Mouse (Mus musculus): ENCODE results near the gene Rgma. TPM values are rescaled to one million over a fixed set of nuclear protein-coding genes. Genes with fewer than 3 reads are reported as not detected.

The Rgma gene
- polyA plus RNA-seq, 1 experiment from 2014 or later = 3.2 TPM

DNA sequence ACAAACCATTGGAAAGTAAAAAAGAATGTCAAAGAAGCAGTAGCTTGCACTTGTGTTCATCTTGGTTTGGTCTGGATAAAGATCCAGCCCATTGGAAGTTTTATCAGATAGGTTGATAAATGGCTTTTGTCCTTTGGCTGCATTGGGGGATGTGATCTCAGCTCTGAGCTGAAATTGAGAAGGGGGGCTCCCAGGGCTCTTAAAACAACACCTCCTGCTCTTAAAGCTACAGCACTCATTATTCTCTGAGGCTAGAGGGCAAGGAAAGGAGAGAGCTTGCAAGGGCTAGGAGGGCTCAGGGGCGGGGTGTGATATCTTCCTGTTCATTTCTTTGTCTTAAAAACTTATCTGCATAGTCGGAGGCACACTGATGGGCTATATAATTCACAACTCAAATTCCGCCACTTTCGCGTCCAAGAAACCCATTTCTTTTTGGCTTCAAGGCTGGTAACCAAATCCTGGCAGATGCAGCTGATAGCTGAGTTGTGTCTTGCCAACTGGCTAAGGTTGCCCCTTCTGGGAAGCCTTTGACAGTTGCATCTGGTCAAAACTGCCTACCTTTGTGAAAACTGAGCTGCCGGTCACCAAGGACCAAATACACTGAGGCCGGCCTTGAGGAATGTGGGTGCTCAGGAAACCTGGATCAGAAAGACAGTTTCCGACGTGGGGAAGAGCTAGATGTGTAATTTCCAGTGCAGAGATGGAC, 18.2 kb downstream of the Rgma start:
- Histone ChIP-seq H3K4me3 (ENCODE audit: control insufficient read depth in 1 of 2, insufficient read depth in 1 of 2, low read depth in 1 of 2, low read length in 2 of 2) (peak overlapping the region in 1 of 2 experiments; percentile 70; a peak in 1 of 4 replicates), H3K9me3 (ENCODE audit: control insufficient read depth, low read length) (no peaks in the 10 kb centered on the region), H3K4me1 (ENCODE audit: control insufficient read depth in 2 of 2, insufficient read depth in 2 of 2, low read length in 2 of 2) (peaks cover 15 to 25% of the 10 kb centered on the region in 2 experiments), H3K36me3 (ENCODE audit: control insufficient read depth, insufficient read depth, low read length) (no peaks in the 10 kb centered on the region), H3K27me3 (ENCODE audit: control insufficient read depth, insufficient read depth, low read length) (peaks cover 48% of the 10 kb centered on the region), H3K4me2 (ENCODE audit: low read length) (peak overlapping the region; percentile 100), H3K27ac (replicated peaks in 1 of 2; ENCODE audit: control insufficient read depth in 1 of 2, insufficient read depth in 1 of 2, low read depth in 2 of 2, low read length in 2 of 2) (no peak overlapping the region), H3K9ac (ENCODE audit: low read length) (no peak overlapping the region)
- no peak for ATAC-seq (ENCODE audit: insufficient number of reproducible peaks, insufficient read depth, low FRiP score, low read depth)
- WGBS = 55% methylated on average over 9 of the region's 9 CpGs

DNA sequence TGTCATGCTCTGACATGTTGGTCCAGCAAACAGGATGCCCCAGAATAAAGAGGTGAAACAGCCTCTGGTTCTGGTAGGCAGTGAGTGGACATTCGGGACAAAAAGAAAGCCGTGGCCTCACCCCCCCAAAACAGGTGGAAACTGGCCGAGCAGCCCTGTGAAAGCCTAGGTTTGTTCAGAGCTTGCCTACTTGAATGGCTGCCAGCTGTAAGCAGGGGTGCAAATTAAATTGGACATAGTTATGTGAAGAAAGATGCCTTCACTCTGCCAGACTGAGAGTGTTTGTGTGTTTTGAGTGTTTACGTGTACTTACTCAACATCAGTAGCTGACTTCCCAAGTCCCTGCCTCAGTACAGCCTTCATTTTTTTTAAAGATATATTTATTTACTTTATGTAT, 18.7 kb downstream of the Rgma start:
- Histone ChIP-seq H3K4me2 (ENCODE audit: low read length) (no peak overlapping the region), H3K27me3 (ENCODE audit: control insufficient read depth, insufficient read depth, low read length) (peaks cover 49% of the 10 kb centered on the region), H3K4me3 (ENCODE audit: control insufficient read depth in 1 of 2, insufficient read depth in 1 of 2, low read depth in 1 of 2, low read length in 2 of 2) (no peak overlapping the region), H3K4me1 (ENCODE audit: control insufficient read depth in 2 of 2, insufficient read depth in 2 of 2, low read length in 2 of 2) (peaks cover 21 to 30% of the 10 kb centered on the region in 2 experiments), H3K27ac (replicated peaks in 1 of 2; ENCODE audit: control insufficient read depth in 1 of 2, insufficient read depth in 1 of 2, low read depth in 2 of 2, low read length in 2 of 2) (no peak overlapping the region), H3K9me3 (ENCODE audit: control insufficient read depth, low read length) (no peaks in the 10 kb centered on the region), H3K36me3 (ENCODE audit: control insufficient read depth, insufficient read depth, low read length) (no peaks in the 10 kb centered on the region), H3K9ac (ENCODE audit: low read length) (no peak overlapping the region)
- no peak for ATAC-seq (ENCODE audit: insufficient number of reproducible peaks, insufficient read depth, low FRiP score, low read depth)
- 71% methylated on average over 4 of the region's 4 CpGs for WGBS

GRCm38 (mm10) chr7:73398319-73398718, 23.0 kb downstream of the Rgma start:
- 0 out of 2 replicates have a peak, but pooled peaks have one; percentile 33 for ATAC-seq (ENCODE audit: insufficient number of reproducible peaks, insufficient read depth, low FRiP score, low read depth)
- no peaks in the 10 kb centered on the region for H3K9me3 ChIP-seq (ENCODE audit: control insufficient read depth, low read length)
- WGBS = 9% methylated on average over 11 of the region's 11 CpGs

GRCm38 (mm10) chr7:73398806-73399442, 23.6 kb downstream of the Rgma start:
- Histone ChIP-seq H3K9me3 (ENCODE audit: control insufficient read depth, low read length) (no peaks in the 10 kb centered on the region), H3K4me1 (ENCODE audit: control insufficient read depth in 2 of 2, insufficient read depth in 2 of 2, low read length in 2 of 2) (peaks cover 18 to 20% of the 10 kb centered on the region in 2 experiments), H3K4me2 (ENCODE audit: low read length) (peak overlapping the region; percentile 80), H3K27me3 (ENCODE audit: control insufficient read depth, insufficient read depth, low read length) (peaks cover 47% of the 10 kb centered on the region), H3K4me3 (ENCODE audit: control insufficient read depth in 1 of 2, insufficient read depth in 1 of 2, low read depth in 1 of 2, low read length in 2 of 2) (peak overlapping the region; percentile 33 to 46), H3K36me3 (ENCODE audit: control insufficient read depth, insufficient read depth, low read length) (no peaks in the 10 kb centered on the region), H3K27ac (replicated peaks in 1 of 2; ENCODE audit: control insufficient read depth in 1 of 2, insufficient read depth in 1 of 2, low read depth in 2 of 2, low read length in 2 of 2) (no peak overlapping the region), H3K9ac (ENCODE audit: low read length) (peak overlapping the region; percentile 56; the same call in 1 of the 2 replicates)
- 6% methylated on average over 19 of the region's 19 CpGs for WGBS
- ATAC-seq (ENCODE audit: insufficient number of reproducible peaks, insufficient read depth, low FRiP score, low read depth) = no peak

More at GRCm38 (mm10) chr7:73398319-73398718, 23.0 kb downstream of the Rgma start:
- Histone ChIP-seq H3K4me2 (ENCODE audit: low read length) (peak overlapping the region; percentile 80), H3K27me3 (ENCODE audit: control insufficient read depth, insufficient read depth, low read length) (peaks cover 47% of the 10 kb centered on the region), H3K4me3 (ENCODE audit: control insufficient read depth in 1 of 2, insufficient read depth in 1 of 2, low read depth in 1 of 2, low read length in 2 of 2) (peak overlapping the region in 1 of 2 experiments; percentile 16; a peak in 1 of 4 replicates), H3K36me3 (ENCODE audit: control insufficient read depth, insufficient read depth, low read length) (no peaks in the 10 kb centered on the region), H3K4me1 (ENCODE audit: control insufficient read depth in 2 of 2, insufficient read depth in 2 of 2, low read length in 2 of 2) (peaks cover 18 to 20% of the 10 kb centered on the region in 2 experiments), H3K27ac (replicated peaks in 1 of 2; ENCODE audit: control insufficient read depth in 1 of 2, insufficient read depth in 1 of 2, low read depth in 2 of 2, low read length in 2 of 2) (no peak overlapping the region), H3K9ac (ENCODE audit: low read length) (no peak overlapping the region)

DNA sequence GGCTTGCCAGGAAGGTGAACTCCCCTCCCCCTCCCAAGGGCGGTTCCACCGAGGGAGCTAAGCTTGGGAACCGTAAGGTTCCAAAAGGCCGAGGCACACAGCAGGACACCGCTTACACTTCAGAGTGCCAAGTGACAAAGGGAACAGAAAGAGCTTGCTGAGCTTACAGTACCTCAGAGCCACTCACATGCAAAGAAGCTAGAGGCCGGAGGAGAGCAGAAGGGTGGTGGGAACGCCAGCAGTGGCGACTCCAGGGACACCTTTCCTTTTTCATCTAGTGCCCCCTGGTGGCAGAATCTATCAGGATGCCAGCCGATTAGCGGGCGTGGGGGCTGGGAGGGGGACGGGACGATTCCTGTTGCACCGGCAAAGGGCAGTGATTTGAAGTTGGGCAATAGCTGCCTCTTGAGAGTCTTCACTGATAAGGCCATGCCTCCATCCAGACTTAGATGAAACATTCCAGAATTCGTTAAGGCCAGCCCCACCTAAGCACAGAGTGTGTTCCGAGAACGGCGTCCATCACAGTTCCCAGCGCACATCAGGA, 24.3 kb downstream of the Rgma start:
- peak overlapping the region; percentile 56; the same call in 1 of the 2 replicates for H3K9ac ChIP-seq (ENCODE audit: low read length)
- no peak overlapping the region for H3K27ac ChIP-seq (replicated peaks in 1 of 2; ENCODE audit: control insufficient read depth in 1 of 2, insufficient read depth in 1 of 2, low read depth in 2 of 2, low read length in 2 of 2)

GRCm38 (mm10) chr7:73400051-73400916, 25.0 kb downstream of the Rgma start:
- Histone ChIP-seq H3K27me3 (ENCODE audit: control insufficient read depth, insufficient read depth, low read length) (peaks cover 47% of the 10 kb centered on the region), H3K9ac (ENCODE audit: low read length) (no peak overlapping the region; the same call in 1 of the 2 replicates), H3K9me3 (ENCODE audit: control insufficient read depth, low read length) (no peaks in the 10 kb centered on the region), H3K4me3 (ENCODE audit: control insufficient read depth in 1 of 2, insufficient read depth in 1 of 2, low read depth in 1 of 2, low read length in 2 of 2) (peak overlapping the region; percentile 33 to 46), H3K27ac (replicated peaks in 1 of 2; ENCODE audit: control insufficient read depth in 1 of 2, insufficient read depth in 1 of 2, low read depth in 2 of 2, low read length in 2 of 2) (no peak overlapping the region), H3K36me3 (ENCODE audit: control insufficient read depth, insufficient read depth, low read length) (no peaks in the 10 kb centered on the region), H3K4me1 (ENCODE audit: control insufficient read depth in 2 of 2, insufficient read depth in 2 of 2, low read length in 2 of 2) (peaks cover 18 to 20% of the 10 kb centered on the region in 2 experiments), H3K4me2 (ENCODE audit: low read length) (peak overlapping the region; percentile 80)
- 22% methylated on average over 20 of the region's 20 CpGs for WGBS
- no peak for ATAC-seq (ENCODE audit: insufficient number of reproducible peaks, insufficient read depth, low FRiP score, low read depth)

More for the DNA sequence above, 24.3 kb downstream of the Rgma start:
- no peaks in the 10 kb centered on the region for H3K9me3 ChIP-seq (ENCODE audit: control insufficient read depth, low read length)
- H3K4me1 ChIP-seq (ENCODE audit: control insufficient read depth in 2 of 2, insufficient read depth in 2 of 2, low read length in 2 of 2) = peaks cover 18 to 20% of the 10 kb centered on the region in 2 experiments
- H3K27me3 ChIP-seq (ENCODE audit: control insufficient read depth, insufficient read depth, low read length) = peaks cover 47% of the 10 kb centered on the region
- WGBS = 2% methylated on average over 19 of the region's 19 CpGs
- H3K4me3 ChIP-seq (ENCODE audit: control insufficient read depth in 1 of 2, insufficient read depth in 1 of 2, low read depth in 1 of 2, low read length in 2 of 2) = peak overlapping the region; percentile 33 to 46
- H3K36me3 ChIP-seq (ENCODE audit: control insufficient read depth, insufficient read depth, low read length) = no peaks in the 10 kb centered on the region
- peak overlapping the region; percentile 80 for H3K4me2 ChIP-seq (ENCODE audit: low read length)
- ATAC-seq (ENCODE audit: insufficient number of reproducible peaks, insufficient read depth, low FRiP score, low read depth) = 0 out of 2 replicates have a peak, but pooled peaks have one; percentile 34

DNA sequence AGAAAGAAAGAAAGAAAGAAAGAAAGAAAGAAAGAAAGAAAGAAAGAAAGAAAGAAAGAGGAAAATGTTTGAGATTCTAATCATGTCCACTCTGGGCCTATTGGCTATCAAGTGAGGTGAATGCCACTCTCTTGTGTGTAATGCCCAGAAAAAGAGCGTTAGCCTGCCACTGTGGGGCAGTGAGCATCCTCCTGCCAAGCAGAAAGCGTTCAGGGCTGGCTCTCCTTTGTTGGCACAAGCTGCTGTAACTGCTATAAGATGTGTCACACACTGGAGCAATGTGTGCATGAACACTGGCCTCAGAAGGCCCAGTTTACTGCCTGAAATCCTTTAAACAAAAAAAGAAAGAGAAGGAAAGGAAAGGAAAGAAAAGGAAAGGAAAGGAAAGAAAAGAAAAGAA, 26.8 kb downstream of the Rgma start:
- Histone ChIP-seq H3K27me3 (ENCODE audit: control insufficient read depth, insufficient read depth, low read length) (peaks cover 38% of the 10 kb centered on the region), H3K9ac (ENCODE audit: low read length) (no peak overlapping the region), H3K4me1 (ENCODE audit: control insufficient read depth in 2 of 2, insufficient read depth in 2 of 2, low read length in 2 of 2) (peaks cover 18 to 20% of the 10 kb centered on the region in 2 experiments), H3K27ac (replicated peaks in 1 of 2; ENCODE audit: control insufficient read depth in 1 of 2, insufficient read depth in 1 of 2, low read depth in 2 of 2, low read length in 2 of 2) (no peak overlapping the region), H3K9me3 (ENCODE audit: control insufficient read depth, low read length) (no peaks in the 10 kb centered on the region), H3K4me2 (ENCODE audit: low read length) (no peak overlapping the region), H3K36me3 (ENCODE audit: control insufficient read depth, insufficient read depth, low read length) (no peaks in the 10 kb centered on the region), H3K4me3 (ENCODE audit: control insufficient read depth in 1 of 2, insufficient read depth in 1 of 2, low read depth in 1 of 2, low read length in 2 of 2) (no peak overlapping the region)
- WGBS = 71% methylated on average over 2 of the region's 2 CpGs
- no peak for ATAC-seq (ENCODE audit: insufficient number of reproducible peaks, insufficient read depth, low FRiP score, low read depth)
